8 mouse cellular contexts compared by ENCODE assay signal in genomic region chr2:154173313-154173712, GRCm38 (mm10). TPM values are rescaled to one million over a fixed set of nuclear protein-coding genes. Genes with fewer than 3 reads are reported as not detected.
DNase-seq lines count a peak whose midpoint lies in the region.

No protein-coding gene starts in this region.

- peak; percentile 8 for DNase-seq in cerebellum, adult 9-10 months
- no peak for DNase-seq in cerebellum, adult 11 months
- peak; percentile 20 to 34 for DNase-seq in left cerebral cortex, adult 18-20 months (ENCODE audit: low spot score in 2 of 2)
- no peak for DNase-seq in left cerebral cortex, adult 11 months (ENCODE audit: low spot score)
- DNase-seq in adipocyte (ENCODE audit: low spot score) = peak; percentile 9
- peak; percentile 59 for DNase-seq in layer of hippocampus, adult 11-12 months (ENCODE audit: low spot score)
- peak; percentile 74 for DNase-seq in retina, embryonic 14.5 days (ENCODE audit: low spot score)
- no peak for DNase-seq in ovary, postnatal 36 days (ENCODE audit: low spot score)

RNA-seq across cellular contexts. Expression of gene Bpifa5, which starts 10.9 kb away (rescaled TPM):
- not detected for total RNA-seq in left cerebral cortex, adult 18-20 months (2021)

RNA-seq across cellular contexts. Expression of gene Bpifb1, which starts 17.3 kb away (rescaled TPM):
- total RNA-seq in left cerebral cortex, adult 18-20 months (2021) = under 1 TPM in 1 of 2 experiments, not detected in 1; 0.21 TPM

RNA-seq across cellular contexts. Expression of gene Bpifa1, which starts 30.6 kb away (rescaled TPM):
- not detected for total RNA-seq in left cerebral cortex, adult 18-20 months (2021)

RNA-seq across cellular contexts. Expression of gene Bpifa3, which starts 43.2 kb away (rescaled TPM):
- total RNA-seq in left cerebral cortex, adult 18-20 months (2021) = not detected

RNA-seq across cellular contexts. Expression of gene Bpifb5, which starts 50.2 kb away (rescaled TPM):
- not detected for total RNA-seq in left cerebral cortex, adult 18-20 months (2021)

Comparison
In these comparisons a context has a peak if more than half of its experiments do, and no peak if none do; other contexts are left out.
1. DNase-seq: peak in cerebellum, adult 9-10 months (single experiment), left cerebral cortex, adult 18-20 months (2 of 2), adipocyte (single experiment), layer of hippocampus, adult 11-12 months (single experiment) and retina, embryonic 14.5 days (single experiment); none in cerebellum, adult 11 months (single experiment), left cerebral cortex, adult 11 months (single experiment) and ovary, postnatal 36 days (single experiment).